Mouse (Mus musculus): ENCODE data around the gene Bcl2. TPM values are rescaled to one million over a fixed set of nuclear protein-coding genes. Genes with fewer than 3 reads are reported as not detected.

The Bcl2 gene
- polyA plus RNA-seq, 1 experiment from 2014 or later: 23.4 TPM

DNA sequence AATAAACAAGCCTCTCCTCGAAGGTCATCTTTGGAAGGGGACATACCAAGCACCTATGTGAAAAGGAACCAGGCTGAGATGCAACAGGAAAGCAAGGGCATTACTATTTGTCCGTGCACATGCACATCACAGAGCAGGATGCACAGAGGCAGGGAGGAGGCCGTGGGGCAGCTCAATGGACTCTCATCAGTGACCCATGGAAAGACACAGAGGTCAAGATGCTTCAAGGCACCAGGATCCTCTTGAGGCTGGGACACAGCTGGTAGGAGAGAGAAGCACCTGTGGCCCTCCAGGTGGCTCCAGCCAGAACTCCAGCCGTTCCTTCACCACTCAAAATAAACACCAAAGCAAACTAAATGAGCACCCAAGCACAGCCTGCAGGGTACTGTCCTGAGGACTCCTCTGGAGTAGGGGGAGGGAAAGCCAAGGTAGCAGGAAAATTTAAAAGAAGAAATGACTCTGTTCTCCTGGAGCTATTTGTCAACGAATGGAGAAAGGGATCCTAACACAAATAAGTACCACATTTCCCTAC, 57.8 kb downstream of the Bcl2 start:
- H3K4me1 ChIP-seq: peaks cover 12% of the 10 kb centered on the region
- no peak overlapping the region for H3K4me3 ChIP-seq (replicated peaks)
- H3K27ac ChIP-seq (replicated peaks): no peak overlapping the region
- no peak for ATAC-seq (ENCODE audit: insufficient number of reproducible peaks, low FRiP score, low TSS enrichment, low read depth)
- 72% methylated on average over 5 of the region's 5 CpGs for WGBS
- no peak overlapping the region for H3K9ac ChIP-seq
- H3K27me3 ChIP-seq: no peaks in the 10 kb centered on the region
- H3K9me3 ChIP-seq (replicated peaks): no peaks in the 10 kb centered on the region
- no peaks in the 10 kb centered on the region for H3K36me3 ChIP-seq
- H3K4me2 ChIP-seq (replicated peaks): no peak overlapping the region

DNA sequence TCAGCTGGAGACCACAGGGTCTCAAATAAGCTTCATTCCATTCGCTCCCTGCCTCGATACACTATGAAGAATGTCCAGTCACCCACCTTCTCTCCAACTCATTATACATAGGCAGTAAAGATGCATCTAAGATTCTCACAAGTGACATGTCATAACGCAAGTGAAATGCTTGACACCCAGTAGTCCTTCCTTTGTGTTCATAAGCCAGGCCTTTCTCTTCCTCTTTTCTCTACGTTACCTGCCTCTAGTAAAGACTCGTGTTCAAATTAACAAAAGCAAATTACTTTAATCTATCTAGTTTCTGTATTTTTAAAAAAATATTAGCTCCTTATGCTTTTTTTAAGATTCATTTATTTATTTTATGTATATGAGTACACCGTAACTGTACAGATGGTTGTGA, 59.8 kb downstream of the Bcl2 start:
- Histone ChIP-seq H3K9me3 (replicated peaks) (no peaks in the 10 kb centered on the region), H3K27me3 (no peaks in the 10 kb centered on the region), H3K27ac (replicated peaks) (no peak overlapping the region), H3K36me3 (no peaks in the 10 kb centered on the region), H3K4me1 (peaks cover 12% of the 10 kb centered on the region), H3K9ac (no peak overlapping the region), H3K4me2 (replicated peaks) (no peak overlapping the region), H3K4me3 (replicated peaks) (no peak overlapping the region)
- 88% methylated on average over 6 of the region's 6 CpGs for WGBS
- no peak for ATAC-seq (ENCODE audit: insufficient number of reproducible peaks, low FRiP score, low TSS enrichment, low read depth)

GRCm38 (mm10) chr1:106653441-106653860, 60.6 kb downstream of the Bcl2 start:
- ATAC-seq (ENCODE audit: insufficient number of reproducible peaks, low FRiP score, low TSS enrichment, low read depth): no peak
- Histone ChIP-seq H3K9me3 (replicated peaks) (no peaks in the 10 kb centered on the region), H3K4me1 (peaks cover 12% of the 10 kb centered on the region), H3K36me3 (no peaks in the 10 kb centered on the region), H3K4me2 (replicated peaks) (no peak overlapping the region), H3K27me3 (no peaks in the 10 kb centered on the region), H3K4me3 (replicated peaks) (no peak overlapping the region), H3K27ac (replicated peaks) (no peak overlapping the region), H3K9ac (no peak overlapping the region)
- WGBS: 57% methylated on average over 4 of the region's 4 CpGs

- peaks cover 12% of the 10 kb centered on the region for H3K4me1 ChIP-seq
- H3K27me3 ChIP-seq: no peaks in the 10 kb centered on the region
- no peak overlapping the region for H3K27ac ChIP-seq (replicated peaks)
- H3K4me2 ChIP-seq (replicated peaks): no peak overlapping the region
- no peak overlapping the region for H3K9ac ChIP-seq
- H3K4me3 ChIP-seq (replicated peaks): no peak overlapping the region
- no peaks in the 10 kb centered on the region for H3K9me3 ChIP-seq (replicated peaks)
- no peak for ATAC-seq (ENCODE audit: insufficient number of reproducible peaks, low FRiP score, low TSS enrichment, low read depth)
- WGBS: 66% methylated on average over 7 of the region's 7 CpGs
- H3K36me3 ChIP-seq: no peaks in the 10 kb centered on the region
These were observed 62.9 kb downstream of the Bcl2 start for GRCm38 (mm10) chr1:106651211-106651610.

DNA sequence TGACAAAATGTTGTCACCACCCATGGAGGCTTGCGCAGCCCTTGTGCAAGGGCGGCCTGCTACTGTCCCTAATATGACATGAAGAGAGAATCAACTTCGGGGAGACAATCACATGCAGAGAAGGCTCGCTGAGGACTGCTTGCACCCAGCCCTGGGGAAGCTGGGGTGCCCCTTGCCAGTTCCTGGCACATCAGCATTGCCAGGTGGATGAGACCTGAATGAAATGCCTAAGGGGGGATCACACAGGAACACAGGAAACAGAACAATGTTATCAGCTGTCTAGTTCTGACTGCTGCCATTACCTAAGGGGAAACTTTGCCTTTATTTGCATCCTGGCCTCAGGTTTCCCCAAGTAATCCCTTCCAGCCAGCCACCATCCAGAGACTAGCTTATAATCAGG, 63.6 kb downstream of the Bcl2 start:
- H3K4me1 ChIP-seq: peaks cover 12% of the 10 kb centered on the region
- H3K36me3 ChIP-seq: no peaks in the 10 kb centered on the region
- H3K4me3 ChIP-seq (replicated peaks): no peak overlapping the region
- H3K4me2 ChIP-seq (replicated peaks): no peak overlapping the region
- no peaks in the 10 kb centered on the region for H3K9me3 ChIP-seq (replicated peaks)
- no peaks in the 10 kb centered on the region for H3K27me3 ChIP-seq
- WGBS: 83% methylated on average over 4 of the region's 4 CpGs
- H3K9ac ChIP-seq: no peak overlapping the region
- no peak for ATAC-seq (ENCODE audit: insufficient number of reproducible peaks, low FRiP score, low TSS enrichment, low read depth)
- H3K27ac ChIP-seq (replicated peaks): no peak overlapping the region

- Histone ChIP-seq H3K9ac (no peak overlapping the region), H3K9me3 (replicated peaks) (no peaks in the 10 kb centered on the region), H3K27me3 (no peaks in the 10 kb centered on the region), H3K4me1 (peaks cover 5% of the 10 kb centered on the region), H3K36me3 (no peaks in the 10 kb centered on the region), H3K4me2 (replicated peaks) (no peak overlapping the region), H3K27ac (replicated peaks) (no peak overlapping the region), H3K4me3 (replicated peaks) (no peak overlapping the region)
- 83% methylated on average over 3 of the region's 3 CpGs for WGBS
- no peak for ATAC-seq (ENCODE audit: insufficient number of reproducible peaks, low FRiP score, low TSS enrichment, low read depth)
These were observed 66.7 kb downstream of the Bcl2 start for GRCm38 (mm10) chr1:106647336-106647735.

DNA sequence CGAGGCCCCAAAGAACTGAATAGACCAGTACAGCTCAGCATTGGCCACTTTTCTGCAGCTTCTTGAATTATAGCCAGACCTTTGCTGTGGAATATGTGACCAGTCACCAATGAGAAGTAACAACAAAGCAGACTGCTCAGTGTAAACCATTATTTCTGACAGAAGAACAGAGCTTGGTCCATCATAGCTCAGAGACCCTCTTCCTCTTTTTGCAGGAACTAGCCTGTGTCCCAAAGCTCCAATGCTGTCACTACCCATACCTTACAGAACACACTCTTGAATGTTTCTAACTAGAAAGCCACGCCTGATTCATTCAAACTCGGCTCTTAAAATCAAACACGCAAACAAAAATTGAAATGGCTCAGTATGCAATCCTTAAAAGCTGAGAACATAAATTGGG, 69.5 kb downstream of the Bcl2 start:
- Histone ChIP-seq H3K36me3 (no peaks in the 10 kb centered on the region), H3K27ac (replicated peaks) (no peak overlapping the region), H3K4me2 (replicated peaks) (no peak overlapping the region), H3K9me3 (replicated peaks) (no peaks in the 10 kb centered on the region), H3K9ac (no peak overlapping the region), H3K4me3 (replicated peaks) (no peak overlapping the region), H3K4me1 (no peaks in the 10 kb centered on the region), H3K27me3 (no peaks in the 10 kb centered on the region)
- WGBS: 82% methylated on average over 4 of the region's 4 CpGs
- no peak for ATAC-seq (ENCODE audit: insufficient number of reproducible peaks, low FRiP score, low TSS enrichment, low read depth)

- no peaks in the 10 kb centered on the region for H3K9me3 ChIP-seq (replicated peaks)
- no peak overlapping the region for H3K4me2 ChIP-seq (replicated peaks)
- H3K36me3 ChIP-seq: no peaks in the 10 kb centered on the region
- no peak overlapping the region for H3K9ac ChIP-seq
- no peaks in the 10 kb centered on the region for H3K4me1 ChIP-seq
- no peak for ATAC-seq (ENCODE audit: insufficient number of reproducible peaks, low FRiP score, low TSS enrichment, low read depth)
- no peak overlapping the region for H3K4me3 ChIP-seq (replicated peaks)
- H3K27me3 ChIP-seq: no peaks in the 10 kb centered on the region
- H3K27ac ChIP-seq (replicated peaks): no peak overlapping the region
- 51% methylated on average over 3 of the region's 3 CpGs for WGBS
These were observed 70.5 kb downstream of the Bcl2 start for GRCm38 (mm10) chr1:106643527-106643926.

DNA sequence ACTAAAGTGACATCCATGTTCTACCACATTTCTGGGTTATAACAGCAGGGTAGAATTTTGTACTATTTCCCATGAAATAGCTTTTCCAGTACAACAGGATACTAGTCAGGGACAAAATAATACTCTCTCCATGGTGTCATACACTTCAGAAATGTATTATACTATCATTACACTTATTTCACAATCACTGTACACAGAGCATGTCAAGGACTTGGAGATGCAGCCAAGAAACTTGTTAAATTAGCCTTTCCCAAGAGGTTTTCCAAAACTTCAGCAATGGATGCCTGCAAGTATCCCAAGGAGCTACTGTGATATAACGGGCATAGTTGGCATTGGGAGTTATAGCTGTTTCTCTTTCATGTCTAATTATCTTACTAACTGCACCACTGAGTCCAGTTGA, 73.5 kb downstream of the Bcl2 start:
- H3K4me2 ChIP-seq (replicated peaks): no peak overlapping the region
- no peak overlapping the region for H3K27ac ChIP-seq (replicated peaks)
- H3K9ac ChIP-seq: no peak overlapping the region
- H3K27me3 ChIP-seq: no peaks in the 10 kb centered on the region
- peaks cover 19% of the 10 kb centered on the region for H3K4me1 ChIP-seq
- H3K9me3 ChIP-seq (replicated peaks): no peaks in the 10 kb centered on the region
- no peaks in the 10 kb centered on the region for H3K36me3 ChIP-seq
- no peak for ATAC-seq (ENCODE audit: insufficient number of reproducible peaks, low FRiP score, low TSS enrichment, low read depth)
- H3K4me3 ChIP-seq (replicated peaks): no peak overlapping the region
- WGBS: 87% methylated on average over 1 of the region's 1 CpGs

- Histone ChIP-seq H3K36me3 (no peaks in the 10 kb centered on the region), H3K9ac (no peak overlapping the region), H3K27ac (replicated peaks) (no peak overlapping the region), H3K9me3 (replicated peaks) (no peaks in the 10 kb centered on the region), H3K4me3 (replicated peaks) (no peak overlapping the region), H3K27me3 (no peaks in the 10 kb centered on the region), H3K4me2 (replicated peaks) (no peak overlapping the region), H3K4me1 (peaks cover 21% of the 10 kb centered on the region)
- 90% methylated on average over 11 of the region's 11 CpGs for WGBS
- ATAC-seq (ENCODE audit: insufficient number of reproducible peaks, low FRiP score, low TSS enrichment, low read depth): no peak
These were observed 76.4 kb downstream of the Bcl2 start for GRCm38 (mm10) chr1:106637705-106638104.

DNA sequence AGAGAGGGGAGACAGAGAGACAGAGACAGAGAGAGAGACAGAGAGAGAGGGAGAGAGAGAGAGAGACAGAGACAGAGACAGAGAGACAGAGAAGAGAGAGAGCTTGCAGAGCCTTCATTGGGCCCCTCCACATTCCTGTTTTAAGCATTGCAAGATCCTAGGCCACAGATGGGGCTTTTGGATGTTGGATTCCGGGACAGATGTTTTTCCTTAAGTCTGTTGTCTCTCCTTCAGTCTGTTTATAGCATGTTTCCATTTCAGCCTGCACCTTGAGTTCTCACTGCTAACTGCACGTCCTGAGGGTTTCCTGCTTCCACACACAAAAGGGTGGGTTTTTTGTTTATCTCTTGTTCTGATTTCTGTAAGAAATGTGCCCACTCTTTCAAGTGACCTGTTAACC, 77.4 kb downstream of the Bcl2 start:
- H3K27ac ChIP-seq (replicated peaks): peak overlapping the region; percentile 82
- WGBS: 17% methylated on average over 2 of the region's 2 CpGs
- ATAC-seq (ENCODE audit: insufficient number of reproducible peaks, low FRiP score, low TSS enrichment, low read depth): peak; percentile 70; the same call in 1 of the 2 replicates

GRCm38 (mm10) chr1:106633207-106633606, 80.9 kb downstream of the Bcl2 start:
- Histone ChIP-seq H3K27me3 (no peaks in the 10 kb centered on the region), H3K4me3 (replicated peaks) (no peak overlapping the region), H3K4me1 (peaks cover 48% of the 10 kb centered on the region), H3K4me2 (replicated peaks) (no peak overlapping the region), H3K9me3 (replicated peaks) (no peaks in the 10 kb centered on the region), H3K27ac (replicated peaks) (no peak overlapping the region), H3K36me3 (no peaks in the 10 kb centered on the region), H3K9ac (no peak overlapping the region)
- 51% methylated on average over 3 of the region's 3 CpGs for WGBS
- no peak for ATAC-seq (ENCODE audit: insufficient number of reproducible peaks, low FRiP score, low TSS enrichment, low read depth)

More for the DNA sequence above, 77.4 kb downstream of the Bcl2 start:
- no peaks in the 10 kb centered on the region for H3K36me3 ChIP-seq
- H3K27me3 ChIP-seq: no peaks in the 10 kb centered on the region
- no peak overlapping the region for H3K4me2 ChIP-seq (replicated peaks)
- no peak overlapping the region for H3K9ac ChIP-seq
- H3K4me1 ChIP-seq: peaks cover 21% of the 10 kb centered on the region
- H3K9me3 ChIP-seq (replicated peaks): no peaks in the 10 kb centered on the region
- no peak overlapping the region for H3K4me3 ChIP-seq (replicated peaks)
